Mouse (Mus musculus): ENCODE results near the gene Gpsm1. TPM values are rescaled to one million over a fixed set of nuclear protein-coding genes. Genes with fewer than 3 reads are reported as not detected.

Gene Gpsm1
- total and polyA plus RNA-seq, 3 experiments = 1.4 to 6.9 TPM; not detected in 1

DNA sequence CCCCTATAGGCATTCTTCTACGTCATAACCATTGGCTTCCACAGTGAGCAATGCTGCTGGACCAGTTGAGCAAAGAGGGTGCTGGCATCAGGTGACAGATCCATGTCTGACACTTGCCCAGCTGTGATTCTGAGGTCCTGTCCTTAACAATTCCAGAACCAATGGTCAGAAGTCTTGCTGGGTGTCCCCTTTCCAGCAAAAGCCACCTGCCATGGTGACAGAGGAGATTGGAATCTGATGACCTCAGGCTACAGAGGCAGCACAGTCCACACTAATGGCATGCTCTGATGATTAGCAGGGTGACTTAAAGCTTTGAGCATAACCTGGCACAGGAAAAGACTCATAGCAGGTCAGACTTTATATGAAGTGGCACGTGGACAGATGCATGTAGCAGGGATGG lies 9.8 kb upstream of the Gpsm1 start:
- DNase-seq (ENCODE audit: low read depth, low spot score) = no peak
- Histone ChIP-seq H3K9me3 (replicated peaks; ENCODE audit: insufficient read depth, low read length) (no peaks in the 10 kb centered on the region), H3K9ac (ENCODE audit: control insufficient read depth, low read depth, low read length, poor library complexity, severe bottlenecking) (no peak overlapping the region), H3K27ac (ENCODE audit: control insufficient read depth, low read depth, low read length) (no peak overlapping the region), H3K4me3 (ENCODE audit: control insufficient read depth in 1 of 2, insufficient read depth in 1 of 2, low read depth in 2 of 2, low read length in 2 of 2) (no peak overlapping the region), H3K4me1 (ENCODE audit: control insufficient read depth in 1 of 2, insufficient read depth in 2 of 2, low read length in 2 of 2) (no peaks in the 10 kb centered on the region), H3K27me3 (ENCODE audit: control insufficient read depth in 1 of 2, insufficient read depth in 2 of 2, low read length in 2 of 2) (no peaks in the 10 kb centered on the region; a peak in 4 of 4 replicates), H3K79me2 (ENCODE audit: control insufficient read depth, insufficient read depth, low read length, poor library complexity) (no peaks in the 10 kb centered on the region), H3K36me3 (ENCODE audit: control insufficient read depth in 1 of 2, insufficient read depth in 2 of 2, low read length in 2 of 2) (no peaks in the 10 kb centered on the region)
- TF ChIP-seq MAZ (IDR thresholded peaks at IDR 0.05; ENCODE audit: low read depth, low read length) (no peak), MAX (IDR thresholded peaks at IDR 0.05; ENCODE audit: low read length) (no peak), SMC3 (IDR thresholded peaks at IDR 0.05; ENCODE audit: low read depth, low read length) (no peak), MEF2A (IDR thresholded peaks at IDR 0.05; ENCODE audit: extremely low read depth, insufficient replicate concordance, low read depth, low read length, poor library complexity, severe bottlenecking) (no peak), RCOR1 (IDR thresholded peaks at IDR 0.05; ENCODE audit: low read depth, low read length) (no peak), POLR2AphosphoS2 (IDR thresholded peaks at IDR 0.05; ENCODE audit: low read length) (no peak), EP300 (IDR thresholded peaks at IDR 0.05; ENCODE audit: low read depth in 1 of 2, low read length in 2 of 2) (no peak), CHD1 (IDR thresholded peaks at IDR 0.05; ENCODE audit: low read depth, low read length) (no peak), MAFK (IDR thresholded peaks at IDR 0.05; ENCODE audit: borderline replicate concordance, low read depth, low read length) (no peak), ZC3H11A (IDR thresholded peaks at IDR 0.05; ENCODE audit: low read depth, low read length) (no peak), JUND (IDR thresholded peaks at IDR 0.05; ENCODE audit: low read depth, low read length) (no peak)

DNA sequence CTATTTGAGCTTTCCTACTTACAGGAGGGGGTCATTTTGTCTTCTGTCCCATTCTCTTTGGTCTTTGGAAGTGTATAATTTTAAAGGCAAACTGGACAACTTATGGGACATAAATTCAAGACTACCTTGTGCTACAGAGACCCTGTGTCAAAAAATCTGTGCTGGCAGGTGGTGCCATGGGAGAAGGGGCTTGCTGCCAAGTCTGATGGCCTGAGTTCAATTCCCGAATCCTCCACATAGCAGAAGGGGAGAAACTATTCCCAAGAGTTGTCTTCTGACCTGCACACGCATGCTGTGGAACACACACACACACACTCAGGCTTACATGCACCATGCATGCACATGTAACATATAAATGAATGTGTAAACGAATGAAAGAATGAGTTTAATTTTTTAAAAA lies 8.6 kb upstream of the Gpsm1 start:
- H3K79me2 ChIP-seq (ENCODE audit: control insufficient read depth, insufficient read depth, low read length, poor library complexity) = no peaks in the 10 kb centered on the region
- DNase-seq (ENCODE audit: low read depth, low spot score) = no peak
- H3K27me3 ChIP-seq (ENCODE audit: control insufficient read depth in 1 of 2, insufficient read depth in 2 of 2, low read length in 2 of 2) = no peaks in the 10 kb centered on the region; a peak in 4 of 4 replicates
- no peaks in the 10 kb centered on the region for H3K9me3 ChIP-seq (replicated peaks; ENCODE audit: insufficient read depth, low read length)
- TF ChIP-seq E2F4 (IDR thresholded peaks at IDR 0.05; ENCODE audit: borderline replicate concordance, low read depth, low read length) (no peak), ZNF384 (IDR thresholded peaks at IDR 0.05; ENCODE audit: low read depth, low read length) (no peak), SMC3 (IDR thresholded peaks at IDR 0.05; ENCODE audit: low read depth, low read length) (no peak), ZMIZ1 (IDR thresholded peaks at IDR 0.05; ENCODE audit: low read depth, low read length) (no peak), ZC3H11A (IDR thresholded peaks at IDR 0.05; ENCODE audit: low read depth, low read length) (no peak), HCFC1 (IDR thresholded peaks at IDR 0.05; ENCODE audit: low read depth, low read length) (no peak)
- H3K4me1 ChIP-seq (ENCODE audit: control insufficient read depth in 1 of 2, insufficient read depth in 2 of 2, low read length in 2 of 2) = no peaks in the 10 kb centered on the region
- no peaks in the 10 kb centered on the region for H3K36me3 ChIP-seq (ENCODE audit: control insufficient read depth in 1 of 2, insufficient read depth in 2 of 2, low read length in 2 of 2)
- H3K27ac ChIP-seq (ENCODE audit: control insufficient read depth, low read depth, low read length) = no peak overlapping the region
- no peak overlapping the region for H3K9ac ChIP-seq (ENCODE audit: control insufficient read depth, low read depth, low read length, poor library complexity, severe bottlenecking)
- H3K4me3 ChIP-seq (ENCODE audit: control insufficient read depth in 1 of 2, insufficient read depth in 1 of 2, low read depth in 2 of 2, low read length in 2 of 2) = no peak overlapping the region

DNA sequence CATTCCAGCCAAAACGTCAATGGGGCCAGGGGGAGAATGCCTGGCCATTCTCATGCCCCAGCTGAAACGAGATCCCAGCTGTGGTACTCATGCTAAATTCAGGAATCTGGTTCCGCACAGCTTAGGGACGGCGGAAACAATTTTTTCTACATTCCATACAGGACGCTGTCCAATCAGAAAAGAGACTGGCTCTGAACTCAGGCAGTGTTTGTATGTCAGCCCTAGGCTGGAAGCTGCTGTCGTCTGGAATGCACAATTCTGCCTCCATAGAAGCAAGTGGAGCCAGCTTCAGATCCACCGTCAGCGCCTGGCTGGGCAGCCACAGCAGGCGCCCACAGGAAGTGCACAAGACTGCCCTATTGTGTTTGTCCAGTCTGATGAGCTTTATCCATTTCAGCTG lies 5.6 kb upstream of the Gpsm1 start:
- no peak for DNase-seq (ENCODE audit: low read depth, low spot score)
- no peak overlapping the region for H3K4me3 ChIP-seq (ENCODE audit: control insufficient read depth in 1 of 2, insufficient read depth in 1 of 2, low read depth in 2 of 2, low read length in 2 of 2)
- H3K9me3 ChIP-seq (replicated peaks; ENCODE audit: insufficient read depth, low read length) = no peaks in the 10 kb centered on the region
- H3K4me1 ChIP-seq (ENCODE audit: control insufficient read depth in 1 of 2, insufficient read depth in 2 of 2, low read length in 2 of 2) = no peaks in the 10 kb centered on the region
- H3K9ac ChIP-seq (ENCODE audit: control insufficient read depth, low read depth, low read length, poor library complexity, severe bottlenecking) = no peak overlapping the region
- no peaks in the 10 kb centered on the region for H3K79me2 ChIP-seq (ENCODE audit: control insufficient read depth, insufficient read depth, low read length, poor library complexity)
- H3K27me3 ChIP-seq (ENCODE audit: control insufficient read depth in 1 of 2, insufficient read depth in 2 of 2, low read length in 2 of 2) = no peaks in the 10 kb centered on the region; a peak in 1 of 4 replicates
- H3K27ac ChIP-seq (ENCODE audit: control insufficient read depth, low read depth, low read length) = no peak overlapping the region
- H3K36me3 ChIP-seq (ENCODE audit: control insufficient read depth in 1 of 2, insufficient read depth in 2 of 2, low read length in 2 of 2) = no peaks in the 10 kb centered on the region
- no peak for TF ChIP-seq SMC3 (IDR thresholded peaks at IDR 0.05; ENCODE audit: low read depth, low read length)
- no peak for TF ChIP-seq CTCF (IDR thresholded peaks at IDR 0.05 in 2 of 3, conservative IDR thresholded peaks at IDR 0.05 in 1 of 3; ENCODE audit: control insufficient read depth in 1 of 3, insufficient read depth in 1 of 3, low read depth in 2 of 3, low read length in 3 of 3, poor library complexity in 1 of 3, severe bottlenecking in 1 of 3)
- TF ChIP-seq MEF2A (IDR thresholded peaks at IDR 0.05; ENCODE audit: extremely low read depth, insufficient replicate concordance, low read depth, low read length, poor library complexity, severe bottlenecking) = no peak
- TF ChIP-seq E2F4 (IDR thresholded peaks at IDR 0.05; ENCODE audit: borderline replicate concordance, low read depth, low read length) = no peak
- TF ChIP-seq NRF1 (IDR thresholded peaks at IDR 0.05; ENCODE audit: insufficient read depth, low read depth, low read length, poor library complexity, severe bottlenecking) = no peak
- TF ChIP-seq TCF12 (IDR thresholded peaks at IDR 0.05; ENCODE audit: low read depth, low read length) = no peak
- no peak for TF ChIP-seq POLR2A (IDR thresholded peaks at IDR 0.05; ENCODE audit: control insufficient read depth in 1 of 2, insufficient read depth in 1 of 2, low read depth in 1 of 2, low read length in 2 of 2, poor library complexity in 1 of 2)
- TF ChIP-seq KAT2A (conservative IDR thresholded peaks at IDR 0.05; ENCODE audit: low read depth, low read length) = no peak
